Mouse (Mus musculus) heart, postnatal 10 days (tissue): ENCODE results near the gene Appl1. TPM values are rescaled to one million over a fixed set of nuclear protein-coding genes. Genes with fewer than 3 reads are reported as not detected.
"Not testable (repeated sequence)": the region's sequence is repeated elsewhere in the genome, so short reads cannot be mapped to it uniquely, and the experiment has no call there.

ENCODE experiments used
- DNase-seq, 2 experiments: peaks; one replicate each; pipeline ENCODE4 v3.0.0; 2021
- intact Hi-C: fragments of 180-260 bp; cut with DNase I; formaldehyde crosslinking; loops from one replicate; pipeline ENCODE4 v1.15.1; 2025
- total RNA-seq, 2 experiments: library from RNA; stranded (reverse); gene quantifications; 2 replicates each; pipeline ENCODE4 v1.2.3; 2021

The Appl1 gene
- total RNA-seq, 2 experiments from 2014 or later, result 21.8 to 26.7 TPM

- peak in 1 of 2 experiments; percentile 70 for DNase-seq
- intact Hi-C loops, result no loop called here
These were observed 1.1 kb downstream of the Appl1 start for GRCm38 (mm10) chr14:26969856-26970407.

GRCm38 (mm10) chr14:26969164-26969563 is 1.9 kb downstream of the Appl1 start:
- no peak for DNase-seq
- intact Hi-C loops, result no loop called here

GRCm38 (mm10) chr14:26960518-26960917 is 10.5 kb downstream of the Appl1 start:
- intact Hi-C loops, result loop anchor here (5.0 kb wide), 1 partner anchor 43 kb away; no protein-coding TSS in a partner anchor
- no peak for DNase-seq

GRCm38 (mm10) chr14:26956139-26956538 is 14.9 kb downstream of the Appl1 start:
- intact Hi-C loops, DNase-seq: not testable (repeated sequence)

- no peak for DNase-seq
- intact Hi-C loops, result no loop called here
These were observed 35.5 kb downstream of the Appl1 start for GRCm38 (mm10) chr14:26935558-26935957.

- intact Hi-C loops, result no loop called here
- no peak for DNase-seq
These were observed 36.1 kb downstream of the Appl1 start for GRCm38 (mm10) chr14:26934891-26935290.

- no peak for DNase-seq
- intact Hi-C loops, result no loop called here
These were observed 47.2 kb downstream of the Appl1 start for GRCm38 (mm10) chr14:26923702-26924421.

GRCm38 (mm10) chr14:26919310-26919709 is 51.7 kb downstream of the Appl1 start:
- intact Hi-C loops, result loop anchor here (5.0 kb wide), 1 partner anchor 43 kb away; no protein-coding TSS in a partner anchor
- DNase-seq, result no peak

GRCm38 (mm10) chr14:26913681-26914268 is 57.3 kb downstream of the Appl1 start:
- intact Hi-C loops, result no loop called here
- DNase-seq, result no peak

GRCm38 (mm10) chr14:26911826-26912225 is 59.2 kb downstream of the Appl1 start:
- no peak for DNase-seq
- intact Hi-C loops, result no loop called here

- intact Hi-C loops, result no loop called here
- peak; percentile 37 to 43 for DNase-seq
These were observed 59.8 kb downstream of the Appl1 start for GRCm38 (mm10) chr14:26911201-26911600.

- intact Hi-C loops, DNase-seq: not testable (repeated sequence)
These were observed 60.6 kb downstream of the Appl1 start for GRCm38 (mm10) chr14:26910461-26910860.

GRCm38 (mm10) chr14:26907401-26907800 is 63.6 kb downstream of the Appl1 start:
- intact Hi-C loops, result no loop called here
- no peak for DNase-seq

- DNase-seq, result no peak
- intact Hi-C loops, result no loop called here
These were observed 70.1 kb downstream of the Appl1 start for GRCm38 (mm10) chr14:26900893-26901292.

GRCm38 (mm10) chr14:26899490-26899889 is 71.5 kb downstream of the Appl1 start:
- intact Hi-C loops, result no loop called here
- no peak for DNase-seq

- no peak for DNase-seq
- intact Hi-C loops, result loop anchor here (2.0 kb wide), 1 partner anchor 36 kb away; no protein-coding TSS in a partner anchor
These were observed 76.6 kb downstream of the Appl1 start, which contains the start of gene Asb14 for GRCm38 (mm10) chr14:26894392-26894791. Asb14 (plus strand) TSS chr14:26894557.

- DNase-seq, result no peak
- intact Hi-C loops, result no loop called here
These were observed 80.3 kb downstream of the Appl1 start for GRCm38 (mm10) chr14:26890777-26891176.

- intact Hi-C loops, result no loop called here
- DNase-seq, result no peak
These were observed 83.8 kb downstream of the Appl1 start for GRCm38 (mm10) chr14:26887244-26887643.

GRCm38 (mm10) chr14:26881700-26882099 is 89.3 kb downstream of the Appl1 start:
- no peak for DNase-seq
- intact Hi-C loops, result no loop called here

GRCm38 (mm10) chr14:26879976-26880375 is 91.1 kb downstream of the Appl1 start:
- no peak for DNase-seq
- intact Hi-C loops, result no loop called here

- DNase-seq, result no peak
- intact Hi-C loops, result no loop called here
These were observed 92.3 kb downstream of the Appl1 start for GRCm38 (mm10) chr14:26878756-26879155.
